Mouse (Mus musculus) liver, embryonic 15.5 days (tissue): ENCODE data around the gene Rbms3. TPM values are rescaled to one million over a fixed set of nuclear protein-coding genes. Genes with fewer than 3 reads are reported as not detected.
A peak's percentile ranks its signal among the peaks of the same experiment; 100 is the strongest.

Experiments
- ATAC-seq: fragments of 200-750 bp; cut with Nextera tagmentation; 2 replicates; pipeline ENCODE4 v1.8.0; 2017; ENCODE audit warnings: moderate number of reproducible peaks, mild to moderate bottlenecking, moderate library complexity; ENCODE audit not compliant: insufficient read depth
- H3K27ac ChIP-seq: fragments of 300-500 bp; sonication (generic); replicated peaks from 2 replicates; pipeline ENCODE4 v1.5.1; 2015; ENCODE audit warnings: mild to moderate bottlenecking, inconsistent platforms
- H3K27me3 ChIP-seq: fragments of 300-500 bp; sonication (generic); 2 replicates; pipeline ENCODE4 v1.6.1; 2015; ENCODE audit warnings: mild to moderate bottlenecking, inconsistent platforms
- H3K36me3 ChIP-seq: fragments of 300-500 bp; sonication (generic); replicated peaks from 2 replicates; pipeline ENCODE4 v1.6.1; 2015; ENCODE audit warnings: moderate library complexity, mild to moderate bottlenecking, inconsistent platforms
- H3K4me1 ChIP-seq: fragments of 300-500 bp; sonication (generic); replicated peaks from 2 replicates; pipeline ENCODE4 v1.6.1; 2015; ENCODE audit warnings: inconsistent platforms
- H3K4me2 ChIP-seq: fragments of 300-500 bp; sonication (generic); 2 replicates; pipeline ENCODE4 v1.6.1; 2015; ENCODE audit warnings: moderate library complexity, mild to moderate bottlenecking, inconsistent platforms
- H3K4me3 ChIP-seq: fragments of 300-500 bp; sonication (generic); replicated peaks from 2 replicates; pipeline ENCODE4 v1.5.1; 2015; ENCODE audit warnings: mild to moderate bottlenecking, inconsistent platforms
- H3K9ac ChIP-seq: fragments of 300-500 bp; sonication (generic); 2 replicates; pipeline ENCODE4 v1.6.1; 2015; ENCODE audit warnings: moderate library complexity, mild to moderate bottlenecking, inconsistent platforms
- H3K9me3 ChIP-seq: fragments of 300-500 bp; sonication (generic); replicated peaks from 2 replicates; pipeline ENCODE4 v1.6.1; 2016; ENCODE audit warnings: inconsistent platforms
- WGBS: fragments of 180-500 bp; shearing (Covaris S2); methylation state at CpG from one replicate; pipeline ENCODE4 v1.1.7; 2015; ENCODE audit warnings: mixed read lengths; ENCODE audit not compliant: insufficient replicate concordance; 5-methylcytosine and 5-hydroxymethylcytosine counted together
- polyA plus RNA-seq: library from polyadenylated mRNA; unstranded; fragments of >200 nt; fragmentation: Nextera tagmentation; extraction: Ambion mirVana; gene quantifications from 2 replicates; pipeline ENCODE4 v1.2.1, GENCODE M21; 2015

Gene Rbms3
- polyA plus RNA-seq, 1 experiment from 2014 or later = 3.0 TPM

- ATAC-seq = no peak
- no peaks in the 10 kb centered on the region for H3K4me1 ChIP-seq
- H3K9ac ChIP-seq = no peak overlapping the region
- H3K9me3 ChIP-seq = no peaks in the 10 kb centered on the region
- H3K4me2 ChIP-seq = no peak overlapping the region
- H3K4me3 ChIP-seq = no peak overlapping the region
- 69% methylated on average over 6 of the region's 6 CpGs for WGBS
- no peaks in the 10 kb centered on the region for H3K27me3 ChIP-seq
- no peaks in the 10 kb centered on the region for H3K36me3 ChIP-seq
- no peak overlapping the region for H3K27ac ChIP-seq
Measured at GRCm38 (mm10) chr9:116965691-116966090, 664.0 kb downstream of the Rbms3 start.

- no peak overlapping the region for H3K27ac ChIP-seq
- no peak overlapping the region for H3K4me3 ChIP-seq
- no peaks in the 10 kb centered on the region for H3K27me3 ChIP-seq
- H3K9ac ChIP-seq = no peak overlapping the region
- no peaks in the 10 kb centered on the region for H3K9me3 ChIP-seq
- no peak overlapping the region for H3K4me2 ChIP-seq
- 0 out of 2 replicates have a peak, but pooled peaks have one; percentile 40 for ATAC-seq
- H3K36me3 ChIP-seq = no peaks in the 10 kb centered on the region
- no peaks in the 10 kb centered on the region for H3K4me1 ChIP-seq
- 61% methylated on average over 2 of the region's 2 CpGs for WGBS
Measured at GRCm38 (mm10) chr9:116956156-116956555, 673.6 kb downstream of the Rbms3 start.

GRCm38 (mm10) chr9:116948211-116948610 is 681.5 kb downstream of the Rbms3 start:
- H3K27me3 ChIP-seq = no peaks in the 10 kb centered on the region
- H3K4me1 ChIP-seq = no peaks in the 10 kb centered on the region
- H3K4me3 ChIP-seq = no peak overlapping the region
- no peak overlapping the region for H3K9ac ChIP-seq
- H3K4me2 ChIP-seq = no peak overlapping the region
- no peaks in the 10 kb centered on the region for H3K9me3 ChIP-seq
- no peak for ATAC-seq
- no peaks in the 10 kb centered on the region for H3K36me3 ChIP-seq
- WGBS = 34% methylated on average over 3 of the region's 3 CpGs
- H3K27ac ChIP-seq = no peak overlapping the region

GRCm38 (mm10) chr9:116947369-116947768 is 682.3 kb downstream of the Rbms3 start:
- no peaks in the 10 kb centered on the region for H3K9me3 ChIP-seq
- H3K36me3 ChIP-seq = no peaks in the 10 kb centered on the region
- H3K4me1 ChIP-seq = no peaks in the 10 kb centered on the region
- H3K27ac ChIP-seq = no peak overlapping the region
- H3K4me3 ChIP-seq = no peak overlapping the region
- 60% methylated on average over 4 of the region's 4 CpGs for WGBS
- H3K9ac ChIP-seq = no peak overlapping the region
- no peak for ATAC-seq
- no peaks in the 10 kb centered on the region for H3K27me3 ChIP-seq
- no peak overlapping the region for H3K4me2 ChIP-seq

- ATAC-seq = no peak
- H3K27ac ChIP-seq = no peak overlapping the region
- no peaks in the 10 kb centered on the region for H3K36me3 ChIP-seq
- no peaks in the 10 kb centered on the region for H3K4me1 ChIP-seq
- WGBS = 48% methylated on average over 3 of the region's 3 CpGs
- no peak overlapping the region for H3K4me3 ChIP-seq
- H3K4me2 ChIP-seq = no peak overlapping the region
- H3K9me3 ChIP-seq = no peaks in the 10 kb centered on the region
- H3K9ac ChIP-seq = no peak overlapping the region
- no peaks in the 10 kb centered on the region for H3K27me3 ChIP-seq
Measured at GRCm38 (mm10) chr9:116946787-116947186, 682.9 kb downstream of the Rbms3 start.

- Histone ChIP-seq H3K4me3 (no peak overlapping the region), H3K9me3 (no peaks in the 10 kb centered on the region), H3K27ac (no peak overlapping the region), H3K4me2 (no peak overlapping the region), H3K4me1 (no peaks in the 10 kb centered on the region), H3K27me3 (no peaks in the 10 kb centered on the region), H3K9ac (no peak overlapping the region), H3K36me3 (no peaks in the 10 kb centered on the region)
- no peak for ATAC-seq
- 73% methylated on average over 9 of the region's 9 CpGs for WGBS
Measured at GRCm38 (mm10) chr9:116945689-116946088, 684.0 kb downstream of the Rbms3 start.

- Histone ChIP-seq H3K36me3 (no peaks in the 10 kb centered on the region), H3K9ac (no peak overlapping the region), H3K27me3 (no peaks in the 10 kb centered on the region), H3K4me2 (no peak overlapping the region), H3K4me1 (no peaks in the 10 kb centered on the region), H3K9me3 (no peaks in the 10 kb centered on the region), H3K27ac (no peak overlapping the region), H3K4me3 (no peak overlapping the region)
- 75% methylated on average over 15 of the region's 15 CpGs for WGBS
- no peak for ATAC-seq
Measured at GRCm38 (mm10) chr9:116943902-116944301, 685.8 kb downstream of the Rbms3 start.

- Histone ChIP-seq H3K4me3 (no peak overlapping the region), H3K27ac (no peak overlapping the region), H3K9ac (no peak overlapping the region), H3K27me3 (no peaks in the 10 kb centered on the region), H3K9me3 (no peaks in the 10 kb centered on the region), H3K4me2 (no peak overlapping the region), H3K4me1 (no peaks in the 10 kb centered on the region), H3K36me3 (no peaks in the 10 kb centered on the region)
- WGBS = 73% methylated on average over 4 of the region's 4 CpGs
- ATAC-seq = no peak
Measured at GRCm38 (mm10) chr9:116941116-116941515, 688.6 kb downstream of the Rbms3 start.

GRCm38 (mm10) chr9:116940693-116941092 is 689.0 kb downstream of the Rbms3 start:
- ATAC-seq = no peak
- no peaks in the 10 kb centered on the region for H3K36me3 ChIP-seq
- H3K4me1 ChIP-seq = no peaks in the 10 kb centered on the region
- 80% methylated on average over 8 of the region's 8 CpGs for WGBS
- H3K4me2 ChIP-seq = no peak overlapping the region
- no peaks in the 10 kb centered on the region for H3K9me3 ChIP-seq
- H3K27ac ChIP-seq = no peak overlapping the region
- H3K27me3 ChIP-seq = no peaks in the 10 kb centered on the region
- no peak overlapping the region for H3K4me3 ChIP-seq
- no peak overlapping the region for H3K9ac ChIP-seq

GRCm38 (mm10) chr9:116928338-116928737 is 701.4 kb downstream of the Rbms3 start:
- no peak for ATAC-seq
- Histone ChIP-seq H3K9ac (no peak overlapping the region), H3K4me3 (no peak overlapping the region), H3K4me1 (no peaks in the 10 kb centered on the region), H3K27ac (no peak overlapping the region), H3K9me3 (no peaks in the 10 kb centered on the region), H3K4me2 (no peak overlapping the region), H3K27me3 (no peaks in the 10 kb centered on the region), H3K36me3 (no peaks in the 10 kb centered on the region)
- WGBS = 51% methylated on average over 10 of the region's 10 CpGs

- 74% methylated on average over 8 of the region's 8 CpGs for WGBS
- H3K27ac ChIP-seq = no peak overlapping the region
- H3K9me3 ChIP-seq = no peaks in the 10 kb centered on the region
- no peak for ATAC-seq
- H3K4me3 ChIP-seq = no peak overlapping the region
- H3K4me1 ChIP-seq = no peaks in the 10 kb centered on the region
- no peak overlapping the region for H3K9ac ChIP-seq
- H3K27me3 ChIP-seq = no peaks in the 10 kb centered on the region
- no peak overlapping the region for H3K4me2 ChIP-seq
- H3K36me3 ChIP-seq = no peaks in the 10 kb centered on the region
Measured at GRCm38 (mm10) chr9:116923151-116923550, 706.6 kb downstream of the Rbms3 start.

- no peaks in the 10 kb centered on the region for H3K36me3 ChIP-seq
- 38% methylated on average over 3 of the region's 3 CpGs for WGBS
- no peak overlapping the region for H3K27ac ChIP-seq
- H3K4me1 ChIP-seq = no peaks in the 10 kb centered on the region
- H3K27me3 ChIP-seq = no peaks in the 10 kb centered on the region
- no peak overlapping the region for H3K4me2 ChIP-seq
- H3K9me3 ChIP-seq = no peaks in the 10 kb centered on the region
- H3K9ac ChIP-seq = no peak overlapping the region
- ATAC-seq = no peak
- H3K4me3 ChIP-seq = no peak overlapping the region
Measured at GRCm38 (mm10) chr9:116922561-116922960, 707.2 kb downstream of the Rbms3 start.
